Mouse (Mus musculus) C2C12 (cell line): ENCODE data around the gene Tm7sf2.

Source experiments
- CTCF ChIP-seq: IDR thresholded peaks from one replicate; pipeline ENCODE4 v1.5.1; 2011; ENCODE audit not compliant: control insufficient read depth, insufficient read depth, insufficient read length
- MYOG ChIP-seq: IDR thresholded peaks from one replicate; pipeline ENCODE4 v1.6.1; 2011; ENCODE audit not compliant: control insufficient read depth, insufficient read length; ENCODE audit errors: extremely low read depth

DNA sequence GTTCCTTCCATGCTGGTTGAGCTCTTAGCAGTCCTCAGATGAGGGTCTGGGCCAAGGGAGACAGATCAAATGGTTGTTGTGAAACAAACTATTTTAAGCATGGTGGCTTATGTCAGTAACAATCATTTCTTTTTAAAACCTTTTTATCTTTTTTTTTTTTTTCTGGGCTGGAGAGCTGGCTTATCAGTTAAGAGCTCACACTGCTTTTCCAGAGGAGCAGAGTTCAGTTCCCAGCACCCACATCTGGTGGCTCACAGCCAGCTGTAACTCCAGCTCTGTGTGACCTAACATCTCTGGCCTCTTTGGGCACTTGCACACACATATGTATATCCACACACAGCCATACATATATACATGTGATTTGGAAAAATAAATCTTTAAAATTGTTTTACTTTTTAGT is 30.5 kb downstream of the Tm7sf2 start:
- TF ChIP-seq MYOG (no peak), CTCF (no peak)
